Mouse (Mus musculus): ENCODE results near the gene Umad1. TPM values are rescaled to one million over a fixed set of nuclear protein-coding genes. Genes with fewer than 3 reads are reported as not detected.

Gene Umad1
- polyA plus RNA-seq, 1 experiment, result 14.2 TPM

GRCm38 (mm10) chr6:8377667-8378066, 118.6 kb downstream of the Umad1 start:
- Histone ChIP-seq H3K4me3 (replicated peaks) (no peak overlapping the region), H3K36me3 (replicated peaks; ENCODE audit: low read length) (peaks cover 17% of the 10 kb centered on the region), H3K4me1 (peaks cover 6% of the 10 kb centered on the region), H3K27me3 (replicated peaks) (no peaks in the 10 kb centered on the region), H3K9me3 (no peaks in the 10 kb centered on the region)
- no peak for TF ChIP-seq GATA1 (IDR thresholded peaks at IDR 0.05; ENCODE audit: borderline replicate concordance, low read length)
- TF ChIP-seq FLI1 (IDR thresholded peaks at IDR 0.05; ENCODE audit: low read length), result no peak

GRCm38 (mm10) chr6:8389307-8389706, 130.2 kb downstream of the Umad1 start:
- Histone ChIP-seq H3K36me3 (replicated peaks; ENCODE audit: low read length) (no peaks in the 10 kb centered on the region), H3K27me3 (replicated peaks) (no peaks in the 10 kb centered on the region), H3K9me3 (no peaks in the 10 kb centered on the region), H3K4me3 (replicated peaks) (no peak overlapping the region), H3K4me1 (peaks cover 9% of the 10 kb centered on the region)
- no peak for TF ChIP-seq GATA1 (IDR thresholded peaks at IDR 0.05; ENCODE audit: borderline replicate concordance, low read length)
- TF ChIP-seq FLI1 (IDR thresholded peaks at IDR 0.05; ENCODE audit: low read length), result no peak

- Histone ChIP-seq H3K4me3 (replicated peaks) (no peak overlapping the region), H3K9me3 (no peaks in the 10 kb centered on the region), H3K36me3 (replicated peaks; ENCODE audit: low read length) (no peaks in the 10 kb centered on the region), H3K4me1 (peaks cover 9% of the 10 kb centered on the region), H3K27me3 (replicated peaks) (no peaks in the 10 kb centered on the region)
- TF ChIP-seq FLI1 (IDR thresholded peaks at IDR 0.05; ENCODE audit: low read length) (no peak), GATA1 (IDR thresholded peaks at IDR 0.05; ENCODE audit: borderline replicate concordance, low read length) (no peak)
Measured at GRCm38 (mm10) chr6:8390296-8390695, 131.2 kb downstream of the Umad1 start.

GRCm38 (mm10) chr6:8390935-8391334, 131.8 kb downstream of the Umad1 start:
- no peaks in the 10 kb centered on the region for H3K9me3 ChIP-seq
- H3K4me3 ChIP-seq (replicated peaks), result no peak overlapping the region
- TF ChIP-seq GATA1 (IDR thresholded peaks at IDR 0.05; ENCODE audit: borderline replicate concordance, low read length) (no peak), FLI1 (IDR thresholded peaks at IDR 0.05; ENCODE audit: low read length) (no peak)
- no peaks in the 10 kb centered on the region for H3K27me3 ChIP-seq (replicated peaks)
- no peaks in the 10 kb centered on the region for H3K36me3 ChIP-seq (replicated peaks; ENCODE audit: low read length)
- peaks cover 9% of the 10 kb centered on the region for H3K4me1 ChIP-seq

GRCm38 (mm10) chr6:8393029-8393428, 133.9 kb downstream of the Umad1 start:
- Histone ChIP-seq H3K9me3 (no peaks in the 10 kb centered on the region), H3K27me3 (replicated peaks) (no peaks in the 10 kb centered on the region), H3K4me1 (peaks cover 9% of the 10 kb centered on the region), H3K36me3 (replicated peaks; ENCODE audit: low read length) (no peaks in the 10 kb centered on the region), H3K4me3 (replicated peaks) (no peak overlapping the region)
- TF ChIP-seq GATA1 (IDR thresholded peaks at IDR 0.05; ENCODE audit: borderline replicate concordance, low read length) (no peak), FLI1 (IDR thresholded peaks at IDR 0.05; ENCODE audit: low read length) (no peak)

GRCm38 (mm10) chr6:8394044-8394443, 135.0 kb downstream of the Umad1 start:
- Histone ChIP-seq H3K36me3 (replicated peaks; ENCODE audit: low read length) (no peaks in the 10 kb centered on the region), H3K27me3 (replicated peaks) (no peaks in the 10 kb centered on the region), H3K4me3 (replicated peaks) (no peak overlapping the region), H3K9me3 (no peaks in the 10 kb centered on the region), H3K4me1 (peaks cover 9% of the 10 kb centered on the region)
- no peak for TF ChIP-seq FLI1 (IDR thresholded peaks at IDR 0.05; ENCODE audit: low read length)
- TF ChIP-seq GATA1 (IDR thresholded peaks at IDR 0.05; ENCODE audit: borderline replicate concordance, low read length), result no peak

- Histone ChIP-seq H3K9me3 (no peaks in the 10 kb centered on the region), H3K4me3 (replicated peaks) (no peak overlapping the region)
- no peak for TF ChIP-seq GATA1 (IDR thresholded peaks at IDR 0.05; ENCODE audit: borderline replicate concordance, low read length)
- no peak for TF ChIP-seq FLI1 (IDR thresholded peaks at IDR 0.05; ENCODE audit: low read length)
Measured at GRCm38 (mm10) chr6:8395061-8395460, 136.0 kb downstream of the Umad1 start.

GRCm38 (mm10) chr6:8397252-8397651, 138.2 kb downstream of the Umad1 start:
- Histone ChIP-seq H3K27me3 (replicated peaks) (no peaks in the 10 kb centered on the region), H3K36me3 (replicated peaks; ENCODE audit: low read length) (peaks cover 4% of the 10 kb centered on the region)
- TF ChIP-seq GATA1 (IDR thresholded peaks at IDR 0.05; ENCODE audit: borderline replicate concordance, low read length), result no peak

More at GRCm38 (mm10) chr6:8395061-8395460, 136.0 kb downstream of the Umad1 start:
- Histone ChIP-seq H3K4me1 (peaks cover 9% of the 10 kb centered on the region), H3K36me3 (replicated peaks; ENCODE audit: low read length) (no peaks in the 10 kb centered on the region), H3K27me3 (replicated peaks) (no peaks in the 10 kb centered on the region)

GRCm38 (mm10) chr6:8399710-8400109, 140.6 kb downstream of the Umad1 start:
- Histone ChIP-seq H3K27me3 (replicated peaks) (no peaks in the 10 kb centered on the region), H3K4me1 (no peaks in the 10 kb centered on the region), H3K9me3 (no peaks in the 10 kb centered on the region), H3K36me3 (replicated peaks; ENCODE audit: low read length) (peaks cover 10% of the 10 kb centered on the region), H3K4me3 (replicated peaks) (no peak overlapping the region)
- no peak for TF ChIP-seq FLI1 (IDR thresholded peaks at IDR 0.05; ENCODE audit: low read length)
- TF ChIP-seq GATA1 (IDR thresholded peaks at IDR 0.05; ENCODE audit: borderline replicate concordance, low read length), result no peak

More at GRCm38 (mm10) chr6:8397252-8397651, 138.2 kb downstream of the Umad1 start:
- H3K4me3 ChIP-seq (replicated peaks), result no peak overlapping the region
- H3K9me3 ChIP-seq, result no peaks in the 10 kb centered on the region
- H3K4me1 ChIP-seq, result peaks cover 9% of the 10 kb centered on the region

- no peaks in the 10 kb centered on the region for H3K27me3 ChIP-seq (replicated peaks)
- H3K36me3 ChIP-seq (replicated peaks; ENCODE audit: low read length), result peaks cover 10% of the 10 kb centered on the region
- TF ChIP-seq GATA1 (IDR thresholded peaks at IDR 0.05; ENCODE audit: borderline replicate concordance, low read length) (no peak), FLI1 (IDR thresholded peaks at IDR 0.05; ENCODE audit: low read length) (no peak)
- no peaks in the 10 kb centered on the region for H3K4me1 ChIP-seq
- no peak overlapping the region for H3K4me3 ChIP-seq (replicated peaks)
- H3K9me3 ChIP-seq, result no peaks in the 10 kb centered on the region
Measured at GRCm38 (mm10) chr6:8403127-8403526, 144.0 kb downstream of the Umad1 start.

- TF ChIP-seq FLI1 (IDR thresholded peaks at IDR 0.05; ENCODE audit: low read length) (no peak), GATA1 (IDR thresholded peaks at IDR 0.05; ENCODE audit: borderline replicate concordance, low read length) (no peak)
- no peaks in the 10 kb centered on the region for H3K9me3 ChIP-seq
- H3K36me3 ChIP-seq (replicated peaks; ENCODE audit: low read length), result peaks cover 10% of the 10 kb centered on the region
- peaks cover 5% of the 10 kb centered on the region for H3K4me1 ChIP-seq
- H3K27me3 ChIP-seq (replicated peaks), result no peaks in the 10 kb centered on the region
- H3K4me3 ChIP-seq (replicated peaks), result no peak overlapping the region
Measured at GRCm38 (mm10) chr6:8405844-8406243, 146.8 kb downstream of the Umad1 start.
